Mouse (Mus musculus): ENCODE data around the gene Lat2.

Lat2 gene

DNA sequence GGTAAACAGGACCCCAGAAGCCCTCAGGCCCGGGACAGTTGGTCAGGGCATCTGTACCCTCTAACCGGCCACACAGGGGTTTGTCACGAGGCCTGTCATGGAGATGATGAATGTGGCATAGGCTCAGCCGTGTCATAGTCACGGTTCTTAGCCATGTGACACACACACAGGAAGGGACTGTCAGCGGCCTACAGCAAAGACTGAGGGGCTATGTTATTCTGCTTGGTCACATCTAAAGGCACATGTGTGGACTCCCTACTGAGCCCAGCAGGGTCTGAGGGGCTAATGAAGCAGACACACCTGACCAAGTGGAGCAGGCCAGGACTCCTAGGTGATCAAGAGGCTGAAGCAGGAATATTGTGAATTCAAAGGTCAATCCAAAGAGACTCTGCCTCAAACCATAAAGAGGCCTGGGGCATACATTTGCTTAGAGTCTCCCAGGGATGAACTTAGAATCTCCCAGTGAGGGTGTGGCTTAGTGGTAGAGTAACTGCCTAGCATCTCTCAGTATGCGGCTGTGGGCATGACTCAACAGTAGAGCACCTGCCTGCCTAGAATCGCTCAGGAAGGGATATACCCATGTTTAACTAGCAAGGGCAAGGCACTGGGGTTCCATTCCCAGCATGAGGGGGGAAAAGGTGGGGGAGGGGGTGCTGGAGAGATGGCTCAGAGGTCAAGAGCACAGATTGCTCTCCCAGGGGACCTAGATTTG is 2.9 kb downstream of the Lat2 start:
- 54% methylated on average over 8 of the region's 8 CpGs for WGBS

DNA sequence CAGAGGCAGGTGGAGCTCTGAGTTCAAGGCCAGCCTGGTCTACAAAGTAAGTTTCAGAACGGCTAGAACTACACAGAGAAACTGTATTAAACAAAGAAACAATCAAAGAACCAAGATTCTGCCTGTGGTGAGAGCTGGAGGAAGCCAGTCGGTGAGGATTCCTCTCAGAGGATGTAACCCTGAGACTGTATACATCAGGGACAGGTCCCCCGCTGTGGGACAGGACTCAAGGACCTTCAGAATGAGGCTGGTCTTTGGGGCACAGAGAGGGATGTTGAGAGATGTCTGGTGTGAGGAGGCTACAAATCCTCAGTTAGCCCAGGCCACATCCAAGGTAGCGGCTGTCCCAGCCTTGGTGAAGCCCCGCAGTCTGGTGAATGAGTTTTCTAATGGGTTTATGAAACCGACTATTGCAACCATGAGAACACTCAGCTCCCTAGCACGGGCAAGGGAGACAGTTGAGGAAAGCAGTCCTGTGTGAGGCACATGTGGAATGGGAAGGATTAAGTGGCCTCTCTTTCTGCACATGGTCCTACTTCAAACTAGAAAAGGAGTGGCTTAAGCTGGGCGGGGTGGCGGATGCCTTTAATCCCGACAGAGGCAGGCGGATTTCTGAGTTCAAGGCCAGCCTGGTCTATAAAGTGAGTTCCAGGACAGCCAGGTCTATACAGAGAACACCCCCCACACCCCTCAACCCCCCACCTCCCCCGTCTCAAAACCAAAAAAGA is 4.7 kb downstream of the Lat2 start:
- 86% methylated on average over 12 of the region's 12 CpGs for WGBS

DNA sequence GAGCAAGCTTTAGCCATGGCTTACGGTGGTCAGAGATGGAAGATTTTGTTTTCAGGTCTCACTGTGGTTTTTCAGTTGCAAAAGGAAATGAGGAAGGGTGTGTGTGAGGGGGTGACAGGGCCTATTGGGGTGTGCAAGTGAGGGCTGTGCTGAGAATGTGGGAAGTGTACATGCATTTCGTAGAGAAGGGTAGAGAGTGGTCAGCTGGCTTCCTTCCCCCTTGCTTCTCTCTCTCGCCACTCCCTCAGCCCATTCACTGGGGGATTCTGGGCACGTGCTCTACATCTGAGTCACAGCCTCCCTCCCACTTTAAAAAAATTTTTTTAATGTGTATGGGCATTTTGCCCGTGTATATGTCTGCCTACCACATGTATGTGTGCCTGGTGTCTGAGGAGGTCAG is 7.7 kb downstream of the Lat2 start:
- 53% methylated on average over 5 of the region's 5 CpGs for WGBS

DNA sequence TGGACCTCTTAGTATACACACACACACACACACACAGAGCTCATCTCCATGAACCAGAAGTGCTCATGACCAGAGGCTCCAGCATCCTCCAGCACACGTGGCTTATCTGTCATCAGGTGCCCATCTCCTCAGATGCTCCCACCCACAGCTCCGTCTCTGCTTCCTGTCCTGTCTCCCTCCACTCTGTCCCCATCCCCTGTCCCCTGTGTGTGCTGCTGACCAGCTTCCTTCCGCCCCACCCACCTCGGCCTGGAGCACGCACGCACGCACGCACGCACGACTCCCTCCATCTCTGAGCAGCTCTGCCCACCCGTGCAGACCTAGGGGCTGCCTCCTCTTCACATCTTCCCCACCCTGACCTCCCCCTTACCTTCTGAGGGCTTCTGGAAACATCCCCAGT is 10.4 kb downstream of the Lat2 start:
- 93% methylated on average over 11 of the region's 11 CpGs for WGBS

DNA sequence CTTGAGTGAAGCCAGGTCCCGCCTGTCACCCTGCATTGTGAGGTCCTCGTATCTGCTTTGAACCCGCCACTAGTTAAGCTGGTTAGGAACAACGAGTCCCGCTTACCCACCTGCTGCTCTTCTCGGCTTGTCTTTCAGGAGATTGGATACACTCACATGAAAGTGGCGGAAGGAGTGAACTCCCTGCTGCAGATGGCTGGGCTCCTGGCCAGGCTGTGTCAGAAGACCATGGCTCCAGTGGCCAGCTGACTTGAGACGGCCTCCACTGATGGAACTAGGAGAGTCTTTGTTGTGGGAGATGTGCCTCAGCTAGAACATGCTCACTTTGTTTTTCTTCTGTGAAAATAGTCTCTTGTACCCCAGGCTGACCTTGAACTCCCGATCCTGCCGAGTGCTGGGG is 17.1 kb downstream of the Lat2 start:
- 65% methylated on average over 10 of the region's 10 CpGs for WGBS

DNA sequence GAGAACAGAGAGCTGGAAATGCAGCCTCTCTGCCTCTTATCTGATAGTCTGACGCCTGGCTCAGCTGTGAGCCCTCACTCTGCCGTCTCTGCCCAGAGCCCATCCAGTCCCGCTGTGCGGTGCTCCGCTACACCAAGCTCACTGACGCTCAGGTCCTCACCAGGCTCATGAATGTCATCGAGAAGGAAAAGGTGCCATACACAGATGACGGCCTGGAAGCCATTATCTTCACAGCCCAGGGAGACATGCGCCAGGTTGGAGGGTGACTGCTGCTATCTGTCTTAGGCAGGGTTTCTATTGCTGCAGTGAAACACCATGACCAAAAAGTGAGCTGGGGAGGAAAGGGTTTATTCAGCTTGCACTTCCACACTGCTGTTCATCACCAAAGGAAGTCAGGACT is 21.7 kb downstream of the Lat2 start:
- 94% methylated on average over 9 of the region's 9 CpGs for WGBS

DNA sequence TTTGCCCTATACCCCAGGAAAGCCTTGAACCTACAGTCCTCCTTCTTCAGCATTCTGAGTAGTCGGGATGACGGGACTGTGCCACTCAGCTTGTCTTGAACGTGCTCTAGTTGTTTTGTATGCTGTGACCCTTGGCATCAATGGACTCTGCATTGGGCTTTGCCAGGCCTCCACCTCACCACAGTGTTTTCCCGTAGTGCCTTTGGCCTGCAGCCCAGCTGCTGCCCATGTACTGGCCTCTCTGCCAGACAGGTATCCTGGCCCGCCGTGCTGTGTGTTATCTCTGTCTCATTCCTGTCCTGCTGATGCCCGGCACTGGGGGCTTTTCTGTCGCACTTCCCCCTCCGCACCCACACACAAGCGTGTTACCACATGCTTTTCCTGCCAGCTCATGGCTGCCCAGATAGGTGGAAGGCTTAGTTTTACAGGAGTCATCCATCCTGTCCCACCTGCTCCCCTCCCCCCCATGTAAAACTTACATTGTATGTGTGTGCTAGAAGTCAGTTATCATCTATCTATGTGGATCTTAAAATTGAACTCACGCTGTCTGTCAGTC is 22.7 kb downstream of the Lat2 start:
- WGBS: 85% methylated on average over 11 of the region's 11 CpGs

DNA sequence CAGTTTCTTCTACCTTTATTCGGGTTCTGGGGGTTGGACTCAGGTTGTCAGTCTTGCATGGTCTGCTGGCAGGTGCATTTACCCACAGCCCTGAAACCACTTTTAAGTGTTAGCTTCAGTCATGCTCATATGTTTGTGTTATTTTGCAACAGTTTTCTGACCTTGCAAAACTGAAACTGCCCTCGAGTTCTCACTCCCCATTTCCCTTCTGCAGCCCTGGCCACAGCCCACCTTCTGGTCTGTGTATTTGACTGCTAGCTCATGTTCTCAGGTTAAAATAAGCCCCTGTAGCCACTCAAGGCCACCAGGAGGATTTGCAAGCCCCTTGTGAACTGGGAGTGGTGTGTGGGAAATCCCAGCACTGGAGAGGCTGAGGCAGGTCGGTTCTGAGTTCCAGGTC is 24.9 kb downstream of the Lat2 start:
- 95% methylated on average over 3 of the region's 3 CpGs for WGBS

DNA sequence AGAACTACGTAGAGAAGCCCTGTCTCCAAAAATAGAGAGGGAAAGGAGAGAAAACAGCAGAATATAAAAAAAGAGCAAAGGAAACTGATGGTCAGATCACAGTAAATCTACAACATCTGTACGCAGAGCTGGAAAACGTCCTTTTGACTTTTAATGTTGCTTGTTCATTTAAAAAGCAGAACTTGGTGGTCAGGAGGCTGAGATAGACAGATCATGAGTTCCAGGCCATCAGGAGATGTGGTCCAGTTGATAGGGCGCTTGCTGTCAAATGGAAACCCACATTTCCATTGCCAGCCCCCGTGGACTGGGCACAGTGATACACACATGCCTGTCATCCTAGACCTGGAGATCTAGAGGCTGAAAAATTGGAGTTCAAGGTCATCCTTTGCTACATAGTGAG is 30.0 kb downstream of the Lat2 start:
- 81% methylated on average over 5 of the region's 5 CpGs for WGBS

DNA sequence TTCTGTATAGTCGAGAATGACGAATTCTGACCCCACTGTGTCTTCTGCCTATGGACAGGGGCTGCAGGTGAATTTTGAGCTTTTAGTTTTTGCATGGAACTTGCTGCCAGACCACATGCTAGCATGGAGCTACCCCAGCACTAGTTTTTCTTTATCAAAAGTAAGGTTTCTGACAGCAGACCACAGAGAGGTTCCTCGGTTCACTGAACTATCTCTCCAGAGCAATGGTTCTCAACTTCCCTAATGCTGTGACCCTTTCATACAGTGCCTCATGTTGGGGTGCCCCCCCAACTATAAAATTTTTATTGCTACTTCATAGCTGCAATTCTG is 31.0 kb downstream of the Lat2 start:
- 57% methylated on average over 3 of the region's 3 CpGs for WGBS

DNA sequence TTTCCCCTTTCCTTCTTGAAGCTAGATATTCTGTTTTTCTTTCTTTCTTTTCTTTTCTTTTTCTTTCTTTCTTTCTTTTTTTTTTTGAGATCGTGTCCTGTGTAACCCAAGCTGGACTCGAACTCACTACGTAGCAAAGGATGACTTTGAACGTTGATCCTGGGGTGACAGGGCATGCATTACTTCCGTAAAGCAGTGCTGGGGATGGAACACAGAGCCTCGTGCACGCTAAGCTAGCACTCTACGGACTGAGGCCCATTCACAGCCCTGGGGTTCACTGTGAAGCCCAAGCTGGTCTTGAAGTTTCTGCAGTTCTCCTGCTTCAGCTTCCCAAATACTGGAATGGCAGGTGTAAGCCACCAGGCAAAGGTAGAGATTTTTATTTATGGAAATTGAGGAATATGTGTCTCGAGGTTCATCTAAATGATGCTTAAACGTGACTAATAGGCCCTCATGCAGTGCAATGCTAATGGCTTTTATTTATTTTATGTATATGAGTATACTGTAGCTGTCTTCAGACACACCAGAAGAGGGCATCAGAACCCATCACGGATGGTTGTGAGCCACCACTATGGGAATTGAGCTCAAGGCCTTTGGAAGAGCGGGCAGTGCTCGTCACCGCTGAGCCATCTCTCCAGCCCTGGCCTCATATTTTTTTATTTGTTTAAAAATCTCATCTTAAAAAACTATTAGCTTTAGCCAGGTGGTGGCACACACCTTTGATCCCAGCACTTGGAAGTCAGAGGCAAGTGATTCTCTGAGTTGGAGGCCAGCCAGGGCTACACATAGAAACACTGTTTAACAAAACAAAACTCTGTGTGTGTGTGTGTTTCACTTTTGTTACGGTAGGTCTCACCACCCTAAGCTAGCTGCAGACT is 31.6 kb downstream of the Lat2 start:
- WGBS: 22% methylated on average over 15 of the region's 15 CpGs

DNA sequence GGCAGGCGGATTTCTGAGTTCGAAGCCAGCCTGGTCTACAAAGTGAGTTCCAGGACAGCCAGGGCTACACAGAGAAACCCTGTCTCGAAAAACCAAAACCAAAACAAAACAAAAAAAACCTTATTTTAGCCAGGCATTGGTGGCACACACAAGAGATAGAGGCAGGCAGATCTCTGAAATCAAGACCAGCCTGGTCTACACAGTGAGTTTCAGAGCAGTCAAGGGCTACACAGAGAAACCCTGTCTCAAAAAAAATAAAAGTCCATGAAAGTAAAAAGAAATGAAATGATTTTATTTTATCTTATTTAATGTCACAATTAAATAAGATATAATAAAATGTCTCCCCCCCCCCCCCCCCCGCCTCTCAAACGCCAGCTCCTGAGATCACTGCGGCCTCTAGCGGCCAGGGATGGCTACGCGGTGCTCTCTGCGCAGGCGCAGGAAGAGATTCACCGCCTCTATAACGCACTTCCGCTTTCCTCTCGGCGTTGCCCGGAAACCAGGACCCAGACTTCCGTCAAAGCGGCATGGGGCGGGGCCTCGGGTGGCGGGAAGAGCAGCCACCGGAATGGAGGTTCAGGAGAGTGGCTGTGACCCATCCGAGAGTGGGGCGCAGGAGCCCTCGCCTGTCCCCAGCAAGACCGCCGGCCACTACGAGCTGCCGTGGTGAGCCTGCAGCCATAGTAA is 32.5 kb downstream of the Lat2 start:
- WGBS: 7% methylated on average over 30 of the region's 30 CpGs

DNA sequence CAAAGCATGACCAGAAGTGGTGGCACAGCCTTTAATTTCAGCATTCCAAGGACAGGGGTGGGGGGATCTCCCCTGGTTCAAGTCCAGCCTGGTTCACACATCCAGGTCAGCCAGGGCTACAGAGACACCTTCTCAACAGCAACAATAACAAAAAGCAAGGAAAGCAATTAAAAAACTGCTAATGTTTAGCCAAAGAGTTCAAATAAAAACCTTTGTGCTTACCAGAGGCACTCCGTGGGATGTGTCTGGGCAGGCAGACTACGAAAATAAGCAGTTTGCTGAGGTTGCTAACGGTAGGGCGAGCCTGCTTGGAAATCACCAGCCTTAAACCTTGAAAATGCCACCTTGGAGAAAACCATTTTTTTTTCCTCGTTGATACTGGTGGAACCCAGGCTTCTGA is 33.7 kb downstream of the Lat2 start, which contains the start of gene Rfc2:
Rfc2 (plus strand) TSS at position 221 of the 400 bp plus-strand sequence.
- 75% methylated on average over 5 of the region's 5 CpGs for WGBS

DNA sequence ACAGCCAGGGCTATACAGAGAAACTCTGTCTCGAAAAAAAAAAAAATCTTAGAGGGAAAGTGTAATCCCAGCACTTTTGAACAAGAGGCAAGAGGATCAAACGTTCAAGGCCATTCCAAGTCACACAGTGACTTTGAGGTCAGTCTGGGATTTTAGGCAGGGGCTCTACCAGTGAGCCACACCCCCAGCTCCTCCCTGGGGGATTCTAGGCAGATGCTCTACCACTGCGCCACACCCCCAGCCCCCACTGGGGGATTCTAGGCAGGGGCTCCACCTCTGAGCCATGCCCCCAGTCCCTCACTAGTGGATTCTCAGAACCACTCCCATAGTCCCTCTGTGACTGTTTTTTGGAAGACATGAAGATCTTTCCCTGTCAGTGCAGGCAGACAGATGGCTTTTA is 35.7 kb downstream of the Lat2 start:
- WGBS: 60% methylated on average over 3 of the region's 3 CpGs

DNA sequence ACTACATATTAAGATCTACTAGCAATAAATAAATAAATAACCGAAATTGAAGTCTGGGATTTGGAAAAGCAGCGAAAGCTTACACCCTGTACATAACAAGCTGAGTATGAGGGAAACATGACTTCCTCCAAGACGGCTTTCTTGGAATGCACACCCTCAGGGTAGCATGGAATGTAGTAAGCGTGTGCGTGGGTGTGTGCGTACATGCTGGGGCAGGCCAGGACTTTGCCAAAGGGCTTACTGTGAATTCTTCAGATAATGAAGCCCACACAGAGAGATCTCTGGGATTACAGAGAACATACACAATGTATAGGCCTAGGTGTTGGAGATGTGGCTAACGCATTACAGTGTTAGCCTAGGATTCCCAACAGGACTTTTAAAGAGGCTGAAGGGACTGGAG is 37.3 kb downstream of the Lat2 start:
- 92% methylated on average over 7 of the region's 7 CpGs for WGBS

DNA sequence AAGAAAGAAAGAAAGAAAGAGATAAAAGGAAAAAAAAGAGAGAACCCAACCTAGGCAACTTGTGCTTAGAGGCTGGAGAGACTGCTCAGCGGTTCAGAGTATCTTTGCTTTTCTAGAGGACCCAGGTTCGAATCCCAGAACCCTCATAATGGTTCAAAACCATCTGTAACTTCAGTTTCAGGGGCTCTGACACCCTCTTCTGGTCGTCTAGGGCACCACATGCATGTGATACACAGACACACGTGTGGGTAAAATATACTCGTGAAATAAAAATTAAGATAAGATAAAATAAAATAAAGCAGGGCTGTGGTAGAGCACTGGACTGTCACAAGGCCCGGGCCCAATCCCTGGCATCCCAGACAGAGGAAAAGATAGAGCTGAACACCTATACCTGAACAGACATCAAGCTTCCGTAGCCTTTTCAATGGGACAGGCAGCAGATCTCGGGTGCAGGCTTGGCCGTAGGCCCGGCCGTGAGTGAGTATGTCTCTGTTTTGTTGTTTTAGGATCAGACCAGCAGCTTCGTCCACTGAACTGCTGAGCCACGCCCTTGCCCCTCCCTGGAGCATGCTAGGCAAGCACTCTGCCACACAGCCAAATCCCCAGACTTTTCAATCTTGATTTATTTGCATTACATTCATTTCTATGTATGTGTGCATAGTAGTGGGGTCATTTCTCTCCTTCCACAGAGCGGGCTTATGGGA is 38.2 kb downstream of the Lat2 start:
- 83% methylated on average over 14 of the region's 14 CpGs for WGBS

DNA sequence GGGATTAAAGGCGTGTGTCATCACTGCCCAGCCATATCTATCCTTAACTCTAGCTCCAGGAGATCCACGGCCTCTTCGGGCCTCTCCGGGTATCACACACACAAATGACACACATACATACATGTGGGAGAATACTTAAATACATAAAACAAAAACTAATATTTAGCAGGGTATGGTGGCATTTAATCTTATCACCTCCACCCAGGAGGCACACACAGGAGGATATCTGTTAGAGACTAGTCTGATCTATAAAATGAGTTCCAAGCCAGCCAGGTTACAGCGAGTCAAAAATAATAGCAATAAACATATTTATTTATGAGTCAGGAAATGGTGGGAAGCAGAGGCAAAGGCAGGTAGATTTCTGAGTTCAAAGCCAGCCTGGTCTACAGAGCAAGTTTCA is 39.0 kb downstream of the Lat2 start:
- WGBS: 98% methylated on average over 5 of the region's 5 CpGs

DNA sequence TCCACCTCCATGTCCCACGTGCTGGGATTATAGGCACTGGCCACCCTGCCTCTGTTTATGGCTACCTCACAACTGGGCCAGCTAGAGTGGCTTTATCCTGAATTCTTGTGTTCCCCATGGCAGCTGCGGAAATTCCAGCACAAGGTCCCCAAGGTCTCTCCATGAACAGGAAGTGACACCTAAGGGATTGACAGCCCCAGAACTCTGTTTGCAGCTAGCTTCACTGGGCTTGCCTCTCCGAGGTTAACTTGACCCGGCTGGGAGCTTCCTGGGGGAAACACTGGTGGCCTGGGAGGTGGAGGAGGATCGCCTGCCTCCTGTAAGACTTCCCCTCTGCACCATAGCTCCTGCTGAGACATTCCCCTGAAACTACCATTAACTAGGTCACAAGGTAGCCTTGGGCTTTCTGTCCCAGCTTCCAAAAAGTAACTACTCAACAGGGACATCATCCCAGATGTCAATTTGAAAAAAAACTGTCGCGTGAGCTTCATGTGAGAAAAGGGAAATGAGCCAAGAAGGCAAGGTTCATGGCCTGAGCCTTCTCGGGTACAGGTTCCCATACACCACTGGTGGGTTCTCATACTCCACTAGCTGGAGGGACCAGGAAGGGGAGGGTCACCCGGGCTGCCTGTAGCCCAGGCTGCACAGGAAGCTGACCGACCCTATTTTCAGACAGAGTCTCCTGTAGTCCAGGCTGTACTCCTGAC is 42.2 kb downstream of the Lat2 start:
- WGBS: 57% methylated on average over 10 of the region's 10 CpGs

DNA sequence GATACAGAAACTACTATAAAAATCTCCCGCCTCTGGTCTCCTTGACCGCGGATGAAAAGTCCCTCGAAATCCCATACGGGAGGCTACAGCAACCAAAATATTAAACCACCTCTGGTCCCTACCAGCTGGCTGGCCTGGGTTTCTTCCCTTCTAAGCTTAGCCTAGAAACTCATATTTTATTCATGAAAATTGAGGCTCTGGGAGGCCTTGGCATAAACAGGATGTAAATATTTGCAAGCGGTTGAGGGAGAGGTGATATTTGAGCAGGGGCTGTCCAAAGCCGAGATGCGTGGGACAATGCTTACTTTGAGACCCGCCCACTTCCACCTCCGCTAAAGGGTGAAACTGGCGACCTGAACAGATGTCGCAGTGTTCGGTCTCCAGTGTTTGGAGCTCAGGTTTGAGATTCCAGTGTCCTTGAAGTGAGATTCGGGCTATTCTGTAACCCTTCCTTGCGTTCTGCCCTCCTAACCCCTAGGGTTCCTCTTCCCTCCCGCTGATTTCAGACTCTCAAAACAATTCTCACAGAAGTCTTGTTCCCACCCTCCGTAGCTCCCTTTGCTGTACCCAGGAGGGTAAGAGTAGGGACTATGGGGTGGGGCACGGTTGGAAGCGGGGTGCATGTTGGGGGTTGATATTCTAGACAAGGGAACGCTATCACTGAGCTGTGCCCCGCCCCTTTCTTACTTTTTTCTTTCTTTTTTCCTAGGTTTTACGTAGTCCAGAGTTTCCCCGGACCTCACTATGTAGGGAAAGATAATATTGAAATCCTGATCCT is 42.9 kb downstream of the Lat2 start:
- 3% methylated on average over 23 of the region's 23 CpGs for WGBS
